Mouse (Mus musculus) CH12.LX (cell line): ENCODE measurements around the gene Smpd3. TPM values are rescaled to one million over a fixed set of nuclear protein-coding genes. Genes with fewer than 3 reads are reported as not detected.

ENCODE experiments used
- DNase-seq: peaks from one replicate; pipeline ENCODE4 v3.0.0-alpha.2; 2013; ENCODE audit errors: extremely low read depth
- H3K27ac ChIP-seq: 2 replicates; pipeline ENCODE4 v1.5.1; 2012; ENCODE audit warnings: low read depth, mild to moderate bottlenecking, control low read depth, moderate library complexity; ENCODE audit not compliant: insufficient read depth
- H3K27me3 ChIP-seq: replicated peaks from 2 replicates; pipeline ENCODE3; 2012; ENCODE audit warnings: inconsistent platforms
- H3K36me3 ChIP-seq, 2 experiments: replicated peaks in 1 of 2; 2 replicates each; pipeline versions ENCODE3 to v1.6.1; 2012; ENCODE audit warnings: inconsistent platforms in 1 of 2, low read length in 1 of 2, mild to moderate bottlenecking in 1 of 2, mixed read lengths in 1 of 2, moderate library complexity in 1 of 2; ENCODE audit not compliant: control insufficient read depth in 1 of 2, insufficient read depth in 1 of 2
- H3K4me1 ChIP-seq, 2 experiments: 2 replicates each; pipeline ENCODE4 v1.6.1; 2012; ENCODE audit warnings: inconsistent platforms in 1 of 2, moderate library complexity in 1 of 2; ENCODE audit not compliant: insufficient read depth in 2 of 2, control insufficient read depth in 1 of 2
- H3K4me2 ChIP-seq: 2 replicates; pipeline ENCODE4 v1.6.1; 2012; ENCODE audit warnings: low read depth, mild to moderate bottlenecking, control low read depth; ENCODE audit not compliant: poor library complexity, insufficient read depth, severe bottlenecking
- H3K4me3 ChIP-seq, 3 experiments: fragments of 150-350 bp in 1 of 3; sonication (generic) in 1 of 3; replicated peaks in 1 of 3; 2 replicates each; pipeline versions ENCODE3 to v1.5.1; 2011 to 2012; ENCODE audit warnings: low read depth in 2 of 3, low read length in 2 of 3, mild to moderate bottlenecking in 2 of 3, moderate library complexity in 2 of 3, control low read depth in 1 of 3, improper control_type of control experiment in 1 of 3, inconsistent platforms in 1 of 3, mixed read lengths in 1 of 3; ENCODE audit not compliant: poor library complexity in 1 of 3
- H3K79me2 ChIP-seq: replicated peaks from 2 replicates; pipeline ENCODE4 v1.6.1; 2012; ENCODE audit warnings: mild to moderate bottlenecking, moderate library complexity; ENCODE audit not compliant: control insufficient read depth, poor library complexity, insufficient read depth, severe bottlenecking; ENCODE audit errors: extremely low read depth
- H3K9ac ChIP-seq: 2 replicates; pipeline ENCODE4 v1.6.1; 2012; ENCODE audit warnings: low read depth, mild to moderate bottlenecking, control low read depth, moderate library complexity; ENCODE audit not compliant: insufficient read depth
- H3K9me3 ChIP-seq: replicated peaks from 2 replicates; pipeline ENCODE3; 2012; ENCODE audit warnings: low read length, inconsistent platforms, mixed read lengths
- CHD2 ChIP-seq: IDR thresholded peaks from 2 replicates; pipeline ENCODE4 v1.6.1; 2011; ENCODE audit warnings: low read length, improper control_type of control experiment
- E2F4 ChIP-seq: IDR thresholded peaks from 2 replicates; pipeline ENCODE4 v1.6.1; 2011; ENCODE audit warnings: low read depth, low read length, improper control_type of control experiment; ENCODE audit not compliant: insufficient replicate concordance
- ELF1 ChIP-seq: IDR thresholded peaks from 2 replicates; pipeline ENCODE4 v1.6.1; 2014; ENCODE audit warnings: low read depth, mild to moderate bottlenecking, inconsistent platforms, low read length, improper control_type of control experiment
- EP300 ChIP-seq: IDR thresholded peaks from 2 replicates; pipeline ENCODE4 v1.6.1; 2011; ENCODE audit warnings: low read length, improper control_type of control experiment
- ETS1 ChIP-seq: conservative IDR thresholded peaks from 2 replicates; pipeline ENCODE4 v1.6.1; 2012; ENCODE audit warnings: low read depth, mild to moderate bottlenecking, inconsistent platforms, low read length, improper control_type of control experiment, moderate library complexity
- GABPA ChIP-seq: IDR thresholded peaks from 2 replicates; pipeline ENCODE4 v1.6.1; 2012; ENCODE audit warnings: low read depth, low read length, improper control_type of control experiment, inconsistent platforms; ENCODE audit not compliant: insufficient replicate concordance
- IRF4 ChIP-seq: IDR thresholded peaks from 2 replicates; pipeline ENCODE4 v1.6.1; 2014; ENCODE audit warnings: low read depth, mild to moderate bottlenecking, inconsistent platforms, low read length, improper control_type of control experiment
- JUN ChIP-seq: IDR thresholded peaks from 2 replicates; pipeline ENCODE4 v1.6.1; 2011; ENCODE audit warnings: low read depth, mild to moderate bottlenecking, low read length, improper control_type of control experiment, moderate library complexity; ENCODE audit not compliant: insufficient read depth
- JUND ChIP-seq: conservative IDR thresholded peaks from 2 replicates; pipeline ENCODE4 v1.6.1; 2011; ENCODE audit warnings: low read depth, low read length, improper control_type of control experiment
- MAX ChIP-seq: IDR thresholded peaks from 2 replicates; pipeline ENCODE4 v1.6.1; 2011; ENCODE audit warnings: low read length, improper control_type of control experiment
- MEF2A ChIP-seq: IDR thresholded peaks from 2 replicates; pipeline ENCODE4 v1.6.1; 2014; ENCODE audit warnings: low read depth, mild to moderate bottlenecking, inconsistent platforms, low read length, improper control_type of control experiment, borderline replicate concordance
- MXI1 ChIP-seq: IDR thresholded peaks from 2 replicates; pipeline ENCODE4 v1.6.1; 2011; ENCODE audit warnings: mild to moderate bottlenecking, low read depth, low read length, improper control_type of control experiment
- MYC ChIP-seq: IDR thresholded peaks from 2 replicates; pipeline ENCODE4 v1.6.1; 2011; ENCODE audit warnings: low read depth, mild to moderate bottlenecking, improper control_type of control experiment, low read length
- NRF1 ChIP-seq: IDR thresholded peaks from 2 replicates; pipeline ENCODE4 v1.6.1; 2014; ENCODE audit warnings: low read depth, mild to moderate bottlenecking, inconsistent platforms, low read length, improper control_type of control experiment, moderate library complexity
- PAX5 ChIP-seq: IDR thresholded peaks from 2 replicates; pipeline ENCODE4 v1.6.1; 2012; ENCODE audit warnings: low read length, inconsistent platforms, mixed read lengths
- POLR2AphosphoS2 ChIP-seq: IDR thresholded peaks from 2 replicates; pipeline ENCODE4 v1.6.1; 2011; ENCODE audit warnings: low read depth, low read length, improper control_type of control experiment
- RAD21 ChIP-seq: IDR thresholded peaks from 2 replicates; pipeline ENCODE4 v1.6.1; 2011; ENCODE audit warnings: low read depth, mild to moderate bottlenecking, low read length, improper control_type of control experiment, moderate library complexity
- TBP ChIP-seq: conservative IDR thresholded peaks from 2 replicates; pipeline ENCODE4 v1.6.1; 2011; ENCODE audit warnings: low read depth, low read length, improper control_type of control experiment
- UBTF ChIP-seq: IDR thresholded peaks from 2 replicates; pipeline ENCODE4 v1.6.1; 2012; ENCODE audit warnings: low read depth, mild to moderate bottlenecking, inconsistent platforms, low read length, improper control_type of control experiment, moderate library complexity
- USF1 ChIP-seq: IDR thresholded peaks from 2 replicates; pipeline ENCODE4 v1.6.1; 2014; ENCODE audit warnings: low read depth, mild to moderate bottlenecking, inconsistent platforms, low read length, improper control_type of control experiment
- USF2 ChIP-seq: conservative IDR thresholded peaks from 2 replicates; pipeline ENCODE4 v1.6.1; 2011; ENCODE audit warnings: low read depth, low read length, improper control_type of control experiment
- ZC3H11A ChIP-seq: IDR thresholded peaks from 2 replicates; pipeline ENCODE4 v1.6.1; 2012; ENCODE audit warnings: low read depth, mild to moderate bottlenecking, inconsistent platforms, low read length, improper control_type of control experiment
- ZKSCAN1 ChIP-seq: IDR thresholded peaks from 2 replicates; pipeline ENCODE4 v1.6.1; 2012; ENCODE audit warnings: low read depth, inconsistent platforms, low read length, improper control_type of control experiment, borderline replicate concordance
- dilution Hi-C: fragments of 300-500 bp; cut with MboI; formaldehyde crosslinking; loops from 2 replicates; pipeline ENCODE4 v1.14.3; 2020; ENCODE audit warnings: low sequenced_read_pairs; ENCODE audit not compliant: extremely low pct_unique_long_range_greater_than_20kb, extremely low pct_ligation_motif_present
- in situ Hi-C: fragments of 300-500 bp; cut with MboI; formaldehyde crosslinking; loops from 3 replicates; pipeline ENCODE4 v1.14.3; 2019; ENCODE audit warnings: low sequenced_read_pairs, low pct_ligation_motif_present, low pct_unique_long_range_greater_than_20kb, mixed read lengths
- polyA plus RNA-seq: library from polyadenylated mRNA; unstranded; fragments of >175 nt; gene quantifications from 2 replicates; pipeline ENCODE4 v1.2.1, GENCODE M21; 2012; ENCODE audit warnings: low read depth; ENCODE audit not compliant: insufficient read length
- total RNA-seq, 2 experiments: library from RNA; depleted of rRNA; stranded (reverse); fragments of 300-350 nt in 1 of 2; fragments of >200 nt in 1 of 2; gene quantifications; 2 replicates each; pipeline ENCODE4 v1.2.3; 2012 to 2014

The Smpd3 gene
- total and polyA plus RNA-seq, 3 experiments, result 0.16 to 0.25 (median 0.19) TPM

- dilution Hi-C loops (no loop called here), in situ Hi-C loops (no loop called here)
- Histone ChIP-seq H3K27ac (no peak overlapping the region), H3K27me3 (peaks cover 15% of the 10 kb centered on the region), H3K36me3 (no peaks in the 10 kb centered on the region), H3K4me1 (peaks cover 6 to 7% of the 10 kb centered on the region in 2 experiments), H3K79me2 (no peaks in the 10 kb centered on the region), H3K4me2 (no peak overlapping the region), H3K9ac (no peak overlapping the region)
- no peak for DNase-seq
- TF ChIP-seq ZC3H11A, result no peak
- no peak for TF ChIP-seq JUN
- TF ChIP-seq CHD2, result no peak
- no peak for TF ChIP-seq ZKSCAN1
- TF ChIP-seq UBTF, result no peak
- no peak for TF ChIP-seq PAX5
- no peak for TF ChIP-seq MEF2A
- no peak for TF ChIP-seq NRF1
- TF ChIP-seq MAX, result no peak
- no peak for TF ChIP-seq RAD21
- TF ChIP-seq IRF4, result no peak
- no peak for TF ChIP-seq ELF1
- no peak for TF ChIP-seq E2F4
- no peak for TF ChIP-seq MYC
- TF ChIP-seq JUND, result no peak
- no peak for TF ChIP-seq EP300
- no peak for TF ChIP-seq MXI1
- no peak for TF ChIP-seq TBP
- TF ChIP-seq, all 38 proteins: peak for 0
- H3K4me3 ChIP-seq, result no peak overlapping the region
- H3K9me3 ChIP-seq, result no peaks in the 10 kb centered on the region
Observed at GRCm38 (mm10) chr8:106321434-106321833, 16.4 kb downstream of the Smpd3 start.

- in situ Hi-C loops, result no loop called here
- Histone ChIP-seq H3K27ac (no peak overlapping the region), H3K4me1 (peaks cover 10 to 19% of the 10 kb centered on the region in 2 experiments), H3K4me3 (no peak overlapping the region), H3K27me3 (peaks cover 13% of the 10 kb centered on the region), H3K79me2 (no peaks in the 10 kb centered on the region), H3K9me3 (no peaks in the 10 kb centered on the region)
- TF ChIP-seq MEF2A (no peak), JUN (no peak), NRF1 (no peak), ELF1 (no peak), USF1 (no peak), PAX5 (no peak), ZKSCAN1 (no peak), IRF4 (no peak), TBP (no peak), UBTF (no peak), CHD2 (no peak), GABPA (no peak), POLR2AphosphoS2 (no peak), ZC3H11A (no peak), ETS1 (no peak), USF2 (no peak), E2F4 (no peak), MYC (no peak)
- TF ChIP-seq, all 38 proteins: peak for 0
- Histone ChIP-seq H3K4me2 (no peak overlapping the region), H3K9ac (no peak overlapping the region), H3K36me3 (no peaks in the 10 kb centered on the region)
- dilution Hi-C loops, result no loop called here
- no peak for DNase-seq
Observed at GRCm38 (mm10) chr8:106320002-106320401, 17.8 kb downstream of the Smpd3 start.
